Mouse (Mus musculus) cortical plate, adult 2 months (tissue): ENCODE data around the gene Dhx33.
A peak's percentile ranks its signal among the peaks of the same experiment; 100 is the strongest.

ENCODE experiments used
- CTCF ChIP-seq: fragments of 200-500 bp; IDR thresholded peaks from 2 replicates; pipeline ENCODE4 v1.5.1; 2011; ENCODE audit warnings: mild to moderate bottlenecking, control low read depth, low read length; ENCODE audit not compliant: insufficient read depth; ENCODE audit errors: extremely low read depth
- POLR2A ChIP-seq: fragments of 200-500 bp; IDR thresholded peaks from 2 replicates; pipeline ENCODE4 v1.6.1; 2011; ENCODE audit warnings: mild to moderate bottlenecking, low read length, control low read depth; ENCODE audit not compliant: insufficient read depth; ENCODE audit errors: extremely low read depth

DNA sequence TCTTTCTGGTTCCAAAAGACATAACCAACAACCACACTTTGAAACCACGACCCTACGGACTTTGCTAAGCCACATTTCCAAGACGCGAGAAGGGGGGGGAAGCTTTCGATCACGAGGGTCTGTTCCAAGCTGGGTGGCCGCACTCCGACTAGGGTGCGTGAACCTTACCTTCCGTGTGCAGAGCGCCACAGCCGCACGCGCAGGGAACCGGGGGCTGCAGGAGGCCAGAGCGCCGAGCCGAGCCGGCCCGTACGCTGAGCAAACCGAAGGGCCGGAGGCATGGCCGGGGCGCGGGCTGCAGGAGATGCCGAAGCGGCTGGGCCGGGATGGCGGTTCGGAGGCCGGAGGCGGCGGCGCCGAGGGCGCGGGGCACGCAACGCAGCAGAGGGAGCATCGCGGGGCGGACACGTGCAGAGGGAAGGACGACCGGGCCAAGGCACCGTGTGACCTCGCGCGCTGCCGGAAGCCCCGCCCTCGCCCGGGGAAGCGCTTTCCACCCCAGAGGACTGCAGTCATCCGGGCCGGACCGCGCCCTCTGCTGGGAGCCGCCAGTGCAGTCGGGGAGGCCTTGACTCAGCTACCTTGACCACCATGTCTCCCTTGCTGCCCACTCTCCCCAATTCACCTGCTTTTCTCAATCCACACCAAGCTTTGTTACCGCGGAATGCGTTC is 21.5 kb downstream of the Dhx33 start, which contains the start of gene C1qbp:
- TF ChIP-seq CTCF (peak; percentile 68), POLR2A (no peak)
